Mouse (Mus musculus) cerebellum, adult 18-20 months (tissue): ENCODE data around the gene Ubp1.

Experiments used
- DNase-seq, 2 experiments: peaks; one replicate each; pipeline ENCODE4 v3.0.0; 2021

The Ubp1 gene

DNA sequence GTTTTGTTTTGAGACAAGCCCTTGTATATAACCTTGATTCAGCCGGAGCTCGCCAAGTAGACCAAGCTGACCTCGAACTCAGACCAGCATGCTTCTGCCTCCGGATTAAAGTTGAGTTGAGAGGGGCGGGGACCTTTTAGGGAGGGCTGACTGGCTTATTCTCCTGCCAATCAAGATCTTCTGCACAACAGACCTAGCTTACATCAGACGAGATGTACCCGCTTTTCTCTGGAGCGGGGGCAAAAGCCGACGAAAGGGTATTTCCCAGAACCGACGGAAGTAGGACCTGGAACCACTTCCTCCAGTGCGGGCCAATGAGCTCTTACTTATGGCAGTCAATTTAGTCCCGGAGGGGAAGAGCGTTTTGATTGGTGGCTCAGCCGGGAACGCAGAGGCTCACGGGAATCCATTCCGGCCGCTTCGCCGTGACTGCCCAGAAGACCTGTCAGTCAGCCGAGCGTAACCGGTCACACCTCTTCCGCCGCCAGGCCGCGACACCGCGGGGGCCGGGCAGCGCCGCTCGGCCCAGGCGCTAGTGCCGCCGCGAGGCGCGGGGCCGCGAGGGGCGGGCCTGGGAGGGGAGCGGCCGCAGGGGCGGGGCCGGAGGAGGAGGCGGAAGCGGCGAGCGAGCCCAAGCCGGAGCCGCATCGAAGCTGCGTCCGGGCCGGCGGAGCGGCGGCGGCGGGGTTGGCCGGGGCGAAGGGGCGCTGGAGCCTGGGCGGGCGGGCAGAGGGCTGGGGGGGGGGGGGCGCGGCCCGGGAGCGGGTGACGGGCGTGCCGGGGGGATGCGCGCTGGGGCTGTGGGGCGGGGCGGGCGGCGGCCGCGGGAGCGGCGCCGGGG is at the start of gene Ubp1:
Gene Ubp1 (plus strand): TSS at position 401 of the 841 bp plus-strand sequence.
- DNase-seq = peak; percentile 96 to 98

DNA sequence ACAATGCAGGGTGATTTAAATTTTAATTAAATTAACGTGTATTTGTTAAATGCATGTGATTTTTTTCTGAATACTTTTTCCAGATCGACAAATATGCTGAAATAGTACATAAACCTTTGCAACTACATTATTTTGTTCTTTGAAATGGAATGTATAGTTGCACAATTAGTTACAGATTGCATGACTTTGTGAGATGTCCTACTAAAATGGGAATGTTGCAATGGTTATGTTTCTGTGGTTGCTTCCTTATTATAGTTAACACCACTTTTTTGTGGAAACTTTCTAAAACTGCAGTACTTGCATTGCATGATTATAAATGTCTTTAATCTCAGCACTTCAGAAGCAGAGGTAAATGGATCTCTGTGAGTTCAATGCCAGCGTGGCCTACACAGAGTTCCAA is 35.8 kb upstream of the Ubp1 start:
- no peak for DNase-seq

DNA sequence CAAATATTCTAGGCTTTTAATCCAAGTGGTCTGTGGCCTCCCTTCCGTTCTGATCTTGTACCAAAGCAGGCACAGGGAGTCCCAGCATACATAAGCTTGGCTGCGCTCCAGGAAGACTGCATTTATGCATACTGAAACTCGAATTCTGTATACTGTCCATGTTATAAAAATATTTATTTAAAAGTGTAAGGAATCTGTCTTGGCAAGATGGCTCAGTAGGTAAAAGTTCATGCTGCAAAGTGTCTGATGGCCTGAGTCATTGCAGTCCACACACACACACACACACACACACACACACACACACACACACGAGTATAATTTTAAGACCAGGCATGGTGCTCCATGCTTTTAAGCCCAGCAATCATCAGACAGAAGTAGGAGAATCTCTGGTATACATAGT is 27.6 kb upstream of the Ubp1 start:
- DNase-seq = no peak

DNA sequence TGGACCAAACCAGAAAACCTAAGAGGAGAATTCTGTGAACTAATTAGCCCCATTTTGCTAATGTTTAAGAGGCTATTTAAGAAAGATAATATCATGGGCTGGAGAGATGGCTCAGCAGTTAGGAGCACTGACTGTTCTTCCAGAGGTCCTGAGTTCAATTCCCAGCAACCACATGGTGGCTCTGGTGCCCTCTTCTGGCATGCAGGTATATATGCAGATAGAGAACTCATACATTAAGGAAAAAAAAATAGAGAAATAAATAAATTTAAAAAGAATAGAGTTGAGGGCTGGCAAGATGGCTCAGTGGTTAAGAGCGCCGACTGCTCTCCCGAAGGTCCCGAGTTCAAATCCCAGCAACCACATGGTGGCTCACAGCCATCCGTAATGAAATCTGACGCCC is 26.4 kb upstream of the Ubp1 start:
- DNase-seq = peak; percentile 19 to 28

- DNase-seq = no peak
These were observed 14.9 kb upstream of the Ubp1 start for GRCm38 (mm10) chr9:113915789-113916188.

DNA sequence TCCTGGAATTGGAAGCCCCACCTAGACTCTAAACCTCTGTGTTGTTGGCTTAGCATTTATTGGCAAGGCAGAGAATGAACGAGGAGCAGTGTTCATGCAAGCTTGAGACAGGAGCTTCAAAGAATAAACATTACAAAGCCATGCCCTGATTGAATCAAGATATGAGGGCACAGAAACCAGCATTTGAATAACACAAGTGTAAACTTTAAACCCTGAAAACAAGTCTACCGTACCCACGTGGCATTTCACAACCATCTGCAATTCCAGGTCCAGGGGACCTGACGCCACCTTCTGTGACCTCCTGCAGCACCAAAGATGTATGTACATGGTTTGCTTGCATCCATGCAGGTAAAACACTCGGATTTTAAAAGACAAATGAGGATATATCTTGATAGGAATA is 8.1 kb upstream of the Ubp1 start:
- no peak for DNase-seq

DNA sequence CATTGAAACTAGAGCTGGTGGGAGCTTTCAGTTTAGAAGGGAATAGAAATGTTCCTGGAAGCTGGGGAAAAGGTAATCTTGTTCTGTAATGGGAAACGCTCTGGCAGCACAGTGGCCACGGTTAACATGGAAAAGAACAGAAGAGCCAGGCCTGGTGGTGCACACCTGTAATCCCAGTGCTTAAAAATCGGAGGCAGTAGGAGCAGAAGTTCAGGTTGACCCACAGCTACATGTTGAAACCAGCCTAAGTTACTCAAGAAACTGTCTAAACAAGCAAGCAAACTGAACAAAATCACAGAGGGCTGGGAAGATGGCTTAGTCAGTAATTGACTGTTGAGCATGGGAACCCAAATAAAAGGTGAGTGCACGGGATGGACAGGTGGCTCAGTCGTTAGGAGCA is 5.9 kb upstream of the Ubp1 start:
- no peak for DNase-seq

DNA sequence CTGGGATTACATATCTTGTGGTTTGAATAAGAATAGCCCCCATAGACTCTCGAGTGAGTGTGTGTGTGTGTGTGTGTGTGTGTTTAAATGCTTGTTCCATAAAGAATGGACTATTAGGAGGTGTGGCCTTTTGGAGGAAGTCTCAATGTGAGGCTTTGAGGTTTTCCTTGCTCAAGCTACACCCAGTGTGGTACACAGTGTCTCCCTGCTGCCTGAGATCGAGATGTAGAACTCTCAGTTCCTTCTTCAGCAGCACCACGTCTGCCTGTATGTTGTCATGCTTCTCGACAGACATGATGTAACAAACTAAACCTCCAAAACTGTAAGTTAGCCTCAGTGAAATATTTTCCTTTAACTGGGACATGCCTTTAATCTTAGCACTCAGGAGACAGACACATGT is 2.1 kb upstream of the Ubp1 start:
- DNase-seq = no peak

- no peak for DNase-seq
These were observed 1.1 kb upstream of the Ubp1 start for GRCm38 (mm10) chr9:113929676-113930075.

DNA sequence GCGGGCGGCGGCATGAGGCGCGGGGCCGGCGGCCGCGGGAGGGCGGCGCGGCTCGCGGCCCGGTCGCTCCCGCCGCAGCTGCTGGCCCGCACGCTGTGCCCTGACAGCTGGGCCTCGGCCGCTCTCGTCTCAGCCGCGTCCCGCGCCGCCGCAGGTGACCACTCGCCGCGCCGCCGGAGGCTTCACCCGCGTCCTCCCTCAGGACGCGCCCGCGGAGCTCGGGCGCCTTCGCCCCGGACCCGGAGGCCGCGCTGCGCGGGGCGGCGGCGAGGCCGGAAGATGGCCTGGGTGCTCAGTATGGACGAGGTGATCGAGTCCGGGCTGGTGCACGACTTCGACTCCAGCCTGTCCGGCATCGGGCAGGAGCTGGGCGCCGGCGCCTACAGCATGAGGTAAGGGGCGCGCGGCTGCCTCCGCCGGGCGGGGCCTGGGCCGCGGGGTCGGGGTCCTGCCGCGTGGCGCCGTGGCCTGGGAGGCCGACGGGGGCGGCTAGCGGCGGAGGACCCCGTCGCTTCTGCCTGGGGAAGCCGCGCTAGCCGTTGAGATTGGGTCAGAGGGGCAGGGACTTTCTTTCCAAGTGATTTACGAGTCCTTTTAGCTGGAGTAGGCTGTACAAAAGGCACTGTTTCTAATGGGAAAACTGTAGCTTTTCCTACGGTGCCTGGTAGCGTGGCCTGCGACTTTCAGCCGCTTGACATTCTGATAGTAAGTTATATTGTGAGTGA is 803 bp downstream of the Ubp1 start:
- peak; percentile 37 to 63 for DNase-seq

DNA sequence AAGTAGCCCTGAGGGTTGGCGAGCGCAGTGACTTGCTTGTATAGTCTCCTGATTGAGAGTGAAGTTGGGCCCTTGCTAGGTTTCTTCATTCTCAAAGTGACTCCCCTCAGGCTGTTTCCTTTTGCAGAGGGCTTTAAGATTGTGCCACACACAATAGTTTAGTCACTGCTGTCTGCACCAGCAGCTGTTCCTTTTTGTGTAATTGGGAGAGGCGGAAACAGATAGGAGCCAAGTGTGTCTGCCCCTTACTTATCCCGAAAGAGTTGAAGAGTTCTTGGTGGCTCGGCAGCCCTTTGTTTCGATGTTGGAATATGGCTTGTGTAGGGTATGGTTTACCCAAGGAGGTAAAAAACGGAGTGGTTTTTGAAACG is 1.4 kb downstream of the Ubp1 start:
- no peak for DNase-seq

DNA sequence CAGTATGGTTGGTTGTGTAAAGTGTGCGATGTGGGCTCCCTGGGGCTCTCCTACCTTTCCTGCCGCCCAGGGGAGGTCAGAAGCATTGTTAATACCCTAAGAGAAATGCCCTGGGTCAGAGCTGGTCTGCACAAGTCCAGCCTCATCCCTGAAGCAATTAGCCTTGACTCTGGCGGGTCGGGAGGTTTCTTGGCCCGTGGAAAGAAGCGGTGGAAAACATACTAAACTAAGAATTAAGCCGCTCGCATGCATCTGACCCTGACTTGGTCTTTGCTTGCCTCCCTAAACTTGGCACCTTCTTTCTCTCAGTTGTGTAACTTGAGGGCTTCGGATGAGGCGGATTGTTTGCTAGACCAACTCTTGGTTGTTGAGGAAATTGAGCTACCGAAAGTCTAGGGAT is 1.8 kb downstream of the Ubp1 start:
- no peak for DNase-seq

DNA sequence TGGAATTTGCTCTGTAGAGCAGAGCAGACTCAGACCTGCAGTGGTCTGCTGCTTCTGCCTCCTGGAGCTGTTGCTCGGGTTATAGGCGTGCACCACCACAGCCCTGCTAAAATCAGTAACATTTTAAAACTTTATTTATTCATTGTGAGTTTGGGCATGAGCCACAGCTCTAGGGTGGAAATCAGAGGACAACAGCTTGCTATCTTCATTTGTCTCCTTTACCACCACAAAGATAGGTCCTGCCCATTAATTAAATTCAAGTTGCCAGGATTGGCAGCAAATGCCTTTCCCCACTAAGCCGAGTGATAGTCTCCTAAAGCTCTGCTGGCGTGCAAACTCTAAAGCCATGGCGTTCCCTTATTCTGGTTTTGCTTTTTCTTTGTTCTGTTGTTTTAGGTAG is 4.9 kb downstream of the Ubp1 start:
- DNase-seq = no peak

DNA sequence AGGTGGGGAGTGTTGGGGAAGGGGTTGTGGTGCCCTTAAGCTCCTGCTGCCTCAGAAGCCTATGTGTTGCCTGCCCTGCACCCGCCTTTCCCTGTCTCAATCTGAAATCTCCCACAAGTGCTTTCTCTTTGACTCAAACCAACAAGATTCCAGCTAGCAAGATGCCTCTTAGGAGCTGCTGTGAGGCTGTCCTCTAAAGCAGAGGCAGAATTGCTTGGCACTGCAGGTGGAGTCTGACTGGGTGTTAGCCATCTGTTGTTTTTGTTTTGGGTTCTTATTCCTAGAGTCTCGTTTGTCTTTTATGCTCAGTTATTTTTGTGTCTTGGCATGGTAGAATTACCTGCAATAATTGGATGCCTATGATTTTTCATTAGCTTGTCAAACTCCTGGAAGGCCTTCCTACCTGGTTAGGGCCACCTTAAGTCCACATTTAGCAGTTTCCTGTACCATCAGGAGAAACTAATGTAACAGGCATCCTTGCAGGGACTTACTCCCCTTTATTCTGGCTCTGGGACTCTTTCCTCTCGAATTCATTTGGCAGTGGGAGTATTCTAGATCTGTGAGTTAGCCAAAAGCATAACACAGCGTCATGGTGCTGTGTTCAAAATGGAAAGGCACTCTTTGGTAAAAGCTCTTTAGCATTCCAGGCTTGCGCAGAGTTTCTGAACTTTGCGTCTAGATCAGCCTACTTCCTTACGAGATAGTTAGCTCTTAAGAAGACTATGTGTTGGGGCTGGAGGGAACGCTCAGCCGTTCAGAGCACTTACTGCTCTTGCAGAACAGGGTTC is 8.5 kb downstream of the Ubp1 start:
- DNase-seq = peak; percentile 47 to 61

DNA sequence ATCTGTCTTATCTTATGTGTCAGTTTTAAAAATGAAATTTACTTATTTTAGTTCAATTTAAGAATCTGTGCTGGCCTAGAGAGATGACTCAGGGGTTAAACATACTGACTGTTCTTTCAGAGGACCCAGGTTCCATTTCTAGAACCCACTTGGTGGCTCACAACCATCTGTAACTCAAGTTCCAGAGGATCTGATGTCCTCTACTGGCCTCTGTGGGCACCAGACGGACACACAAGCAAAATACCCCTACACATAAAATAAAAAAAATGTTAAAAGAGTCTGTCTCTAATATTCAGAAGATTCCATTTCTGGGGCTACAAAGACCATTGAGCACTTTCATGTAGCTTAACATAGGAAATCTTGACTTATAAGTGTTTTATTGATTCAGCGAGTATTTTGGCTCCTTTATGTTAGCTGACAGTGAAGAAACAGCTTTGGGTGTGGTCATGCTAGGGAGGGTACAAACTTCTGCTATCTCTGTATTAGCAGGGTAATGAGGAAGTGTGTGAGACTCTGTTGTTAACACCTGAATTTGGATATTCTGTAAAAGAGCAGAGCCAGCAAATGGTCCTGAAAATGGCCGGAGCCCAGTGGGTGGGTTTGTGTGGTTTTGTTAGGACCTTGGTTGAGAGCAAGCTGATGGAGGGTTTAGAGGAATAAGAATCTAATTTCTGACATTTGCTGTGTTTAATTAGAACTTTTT is 10.5 kb downstream of the Ubp1 start:
- no peak for DNase-seq

GRCm38 (mm10) chr9:113943372-113943771 is 12.6 kb downstream of the Ubp1 start:
- DNase-seq = no peak

GRCm38 (mm10) chr9:113947216-113947615 is 16.5 kb downstream of the Ubp1 start:
- DNase-seq = no peak

- DNase-seq = no peak
These were observed 27.0 kb downstream of the Ubp1 start for GRCm38 (mm10) chr9:113957777-113958176.

DNA sequence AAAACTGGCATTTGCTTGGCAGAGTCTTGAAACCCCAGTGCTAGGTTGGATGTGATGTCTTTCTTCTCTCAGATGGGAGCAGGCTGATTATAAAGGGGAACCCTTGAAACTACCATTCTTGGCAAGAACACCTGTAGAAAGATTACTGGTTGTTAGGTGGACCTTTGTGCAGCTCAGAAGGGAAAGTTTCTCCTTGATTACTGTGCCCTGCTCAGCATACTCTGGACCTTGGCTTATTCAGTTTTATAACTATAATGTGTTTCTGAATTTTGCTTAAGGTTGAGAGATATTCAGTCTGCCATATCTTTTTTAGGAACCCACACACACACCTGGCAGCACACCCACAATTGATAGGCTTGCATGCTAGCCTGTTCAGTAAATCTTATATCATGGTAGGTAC is 33.0 kb downstream of the Ubp1 start:
- DNase-seq = no peak

GRCm38 (mm10) chr9:113964415-113964814 is 33.7 kb downstream of the Ubp1 start:
- DNase-seq = no peak

DNA sequence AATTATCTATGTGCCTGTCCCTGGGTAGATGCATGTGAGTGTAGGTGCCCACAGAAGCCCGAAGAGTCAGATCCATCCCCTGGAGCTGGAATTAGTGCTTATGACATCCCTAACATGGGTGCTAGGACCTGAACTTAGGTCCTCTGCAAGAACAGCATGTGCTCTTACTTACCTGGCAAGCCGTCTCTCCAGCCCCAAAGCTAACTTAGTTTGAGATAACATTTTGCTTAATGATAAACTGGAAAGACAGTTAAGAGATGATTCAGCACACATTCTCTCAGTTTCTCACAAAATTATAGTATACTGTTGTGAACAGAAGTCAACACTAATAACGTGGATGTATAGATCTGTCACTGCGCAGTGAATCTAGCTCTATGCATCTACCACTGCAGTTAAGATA is 36.1 kb downstream of the Ubp1 start:
- no peak for DNase-seq

GRCm38 (mm10) chr9:113968967-113969366 is 38.2 kb downstream of the Ubp1 start:
- DNase-seq = no peak

GRCm38 (mm10) chr9:113969399-113969798 is 38.7 kb downstream of the Ubp1 start:
- no peak for DNase-seq
